Mouse (Mus musculus): Measurements from ENCODE around the gene Lsm7.

DNA sequence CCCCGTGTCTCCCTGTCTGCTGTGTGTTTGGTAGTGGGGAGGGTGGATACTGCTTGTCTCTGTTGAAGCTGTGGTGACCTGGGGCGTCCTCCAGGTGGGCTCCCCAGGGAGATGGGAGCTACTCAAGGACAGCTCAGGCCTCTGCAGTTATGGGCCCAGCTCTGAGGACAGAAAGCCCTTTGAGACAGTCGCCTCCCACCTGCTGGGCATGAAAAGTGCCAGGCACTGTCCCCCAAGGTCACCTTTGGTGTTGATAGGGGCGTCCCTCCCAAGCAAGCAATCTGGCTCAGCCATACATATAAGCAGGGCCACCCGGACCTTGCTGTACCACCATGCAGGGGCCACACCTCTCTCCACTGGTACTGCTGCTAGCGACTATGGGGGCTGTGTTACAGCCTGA lies 50.1 kb downstream of the Lsm7 start, which contains the start of gene Amh:
- no peak for TF ChIP-seq CTCF (IDR thresholded peaks at IDR 0.05; ENCODE audit: borderline replicate concordance, control insufficient read depth, extremely low read depth, insufficient read depth, low read length, poor library complexity)
- TF ChIP-seq POLR2A (IDR thresholded peaks at IDR 0.05; ENCODE audit: control insufficient read depth, extremely low read depth, insufficient read depth, low read length, poor library complexity) = no peak
